Mouse (Mus musculus) limb, embryonic 14.5 days (tissue): ENCODE results near the gene Nlgn2. TPM values are rescaled to one million over a fixed set of nuclear protein-coding genes. Genes with fewer than 3 reads are reported as not detected.
A peak's percentile ranks its signal among the peaks of the same experiment; 100 is the strongest.

ENCODE experiments used
- ATAC-seq: fragments of 200-750 bp; cut with Nextera tagmentation; 2 replicates; pipeline ENCODE4 v1.8.0; 2017; ENCODE audit warnings: low read depth, moderate number of reproducible peaks, moderate TSS enrichment; ENCODE audit not compliant: low FRiP score
- DNase-seq: peaks from one replicate; pipeline ENCODE4 v3.0.0-alpha.2; 2015; ENCODE audit warnings: low spot score
- H3K27ac ChIP-seq: fragments of 300-500 bp; sonication (generic); replicated peaks from 2 replicates; pipeline ENCODE4 v1.5.1; 2014; ENCODE audit warnings: low read depth, mild to moderate bottlenecking, low read length, moderate library complexity, mixed read lengths
- H3K27me3 ChIP-seq: fragments of 300-500 bp; sonication (generic); 2 replicates; pipeline ENCODE4 v1.6.1; 2014; ENCODE audit warnings: low read length, mixed read lengths; ENCODE audit not compliant: control insufficient read depth, insufficient read depth
- H3K36me3 ChIP-seq: fragments of 300-500 bp; sonication (generic); 2 replicates; pipeline ENCODE4 v1.6.1; 2014; ENCODE audit warnings: mild to moderate bottlenecking, low read length, moderate library complexity, mixed read lengths; ENCODE audit not compliant: control insufficient read depth, insufficient read depth
- H3K4me1 ChIP-seq: fragments of 300-500 bp; sonication (generic); 2 replicates; pipeline ENCODE4 v1.6.1; 2014; ENCODE audit warnings: antibody characterized with exemption, low read length, mixed read lengths; ENCODE audit not compliant: control insufficient read depth, insufficient read depth
- H3K4me2 ChIP-seq: fragments of 300-500 bp; sonication (generic); replicated peaks from 2 replicates; pipeline ENCODE4 v1.6.1; 2014; ENCODE audit warnings: low read depth, mild to moderate bottlenecking, low read length, moderate library complexity; ENCODE audit not compliant: severe bottlenecking
- H3K4me3 ChIP-seq: fragments of 300-500 bp; sonication (generic); replicated peaks from 2 replicates; pipeline ENCODE4 v1.5.1; 2014; ENCODE audit warnings: low read length
- H3K9ac ChIP-seq: fragments of 300-500 bp; sonication (generic); 2 replicates; pipeline ENCODE4 v1.6.1; 2014; ENCODE audit warnings: mild to moderate bottlenecking, low read depth, low read length, moderate library complexity; ENCODE audit not compliant: severe bottlenecking
- H3K9me3 ChIP-seq: fragments of 300-500 bp; sonication (generic); 2 replicates; pipeline ENCODE4 v1.6.1; 2016; ENCODE audit warnings: low read length; ENCODE audit not compliant: control insufficient read depth
- POLR2A ChIP-seq: fragments of 200-500 bp; IDR thresholded peaks from 2 replicates; pipeline ENCODE4 v1.8.0; 2012; ENCODE audit warnings: inconsistent platforms, mild to moderate bottlenecking, moderate library complexity, borderline replicate concordance; ENCODE audit not compliant: insufficient read depth, insufficient read length; ENCODE audit errors: extremely low read depth
- WGBS: fragments of 180-500 bp; shearing (Covaris S2); extraction: QIAGEN DNeasy Blood & Tissue Kit; methylation state at CpG from one replicate; pipeline ENCODE4 v1.1.7; 2014; 5-methylcytosine and 5-hydroxymethylcytosine counted together
- polyA plus RNA-seq, 2 experiments: library from polyadenylated mRNA; depleted of rRNA in 1 of 2; stranded (reverse) in 1 of 2; unstranded in 1 of 2; fragments of >200 nt; fragmentation: Nextera tagmentation in 1 of 2; extraction: Ambion mirVana in 1 of 2; gene quantifications; 2 replicates each; pipeline versions ENCODE4 v1.2.1 to v1.2.3; 2012 to 2014

Gene Nlgn2
- polyA plus RNA-seq, 2 experiments, result 11.1 to 96.0 TPM

DNA sequence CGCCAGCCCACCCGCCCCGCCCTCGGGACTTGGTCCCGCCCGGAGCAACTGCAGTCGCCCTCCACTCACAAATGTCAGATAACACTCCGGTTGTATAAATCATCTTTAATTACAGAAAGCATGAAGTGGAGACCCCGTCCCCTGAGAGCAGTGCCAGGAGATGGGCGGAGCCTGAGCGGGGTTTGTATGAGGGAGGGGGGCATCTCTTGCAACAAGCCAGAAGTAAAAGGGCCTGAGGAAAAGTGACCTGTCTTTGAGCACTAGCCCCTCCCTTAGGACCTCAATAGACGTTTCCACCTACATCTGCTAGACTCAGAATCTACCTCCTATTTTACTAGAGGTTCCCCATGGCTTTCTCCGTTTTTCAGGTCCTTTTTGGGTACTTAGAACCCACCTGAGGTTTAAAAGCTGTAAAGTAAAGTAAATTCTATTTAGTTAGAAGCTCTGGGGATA lies 41.6 kb downstream of the Nlgn2 start:
- H3K27me3 ChIP-seq, result no peaks in the 10 kb centered on the region
- DNase-seq (no peak), ATAC-seq (no peak)
- H3K4me3 ChIP-seq, result peak overlapping the region; percentile 48
- peak overlapping the region; percentile 52; the same call in 1 of the 2 replicates for H3K9ac ChIP-seq
- H3K4me1 ChIP-seq, result peaks cover 16% of the 10 kb centered on the region
- no peaks in the 10 kb centered on the region for H3K36me3 ChIP-seq
- H3K4me2 ChIP-seq, result peak overlapping the region; percentile 91
- no peak for TF ChIP-seq POLR2A
- 2% methylated on average over 13 of the region's 13 CpGs for WGBS
- no peak overlapping the region for H3K27ac ChIP-seq
- H3K9me3 ChIP-seq, result no peaks in the 10 kb centered on the region

GRCm38 (mm10) chr11:69795168-69795982 lies 42.2 kb downstream of the Nlgn2 start, which contains the start of gene Chrnb1:
TSS of gene Chrnb1 (minus strand) at chr11:69795943.
- Histone ChIP-seq H3K27ac (peak within 1 kb of the TSS; percentile 52; the same call in 1 of the 2 replicates), H3K9me3 (no peaks in the 10 kb centered on the region), H3K4me2 (peak within 1 kb of the TSS; percentile 91), H3K4me3 (peak within 1 kb of the TSS; percentile 48), H3K9ac (peak within 1 kb of the TSS; percentile 52), H3K4me1 (peaks cover 13% of the 10 kb centered on the region), H3K36me3 (no peaks in the 10 kb centered on the region), H3K27me3 (no peaks in the 10 kb centered on the region)
- ATAC-seq (peak; percentile 94), DNase-seq (peak; percentile 97)
- 0 out of 2 replicates have a peak, but pooled peaks have one; percentile 27 for TF ChIP-seq POLR2A
- 2% methylated on average over 52 of the region's 52 CpGs for WGBS

- Histone ChIP-seq H3K4me2 (no peak overlapping the region), H3K36me3 (no peaks in the 10 kb centered on the region), H3K4me1 (peaks cover 4% of the 10 kb centered on the region), H3K27ac (no peak overlapping the region), H3K27me3 (no peaks in the 10 kb centered on the region), H3K4me3 (no peak overlapping the region), H3K9me3 (no peaks in the 10 kb centered on the region), H3K9ac (no peak overlapping the region)
- DNase-seq, result no peak
- 61% methylated on average over 5 of the region's 5 CpGs for WGBS
- TF ChIP-seq POLR2A, result no peak
- ATAC-seq, result no peak
These were observed 44.2 kb downstream of the Nlgn2 start for GRCm38 (mm10) chr11:69793429-69793828.

GRCm38 (mm10) chr11:69791420-69791819 lies 46.2 kb downstream of the Nlgn2 start:
- Histone ChIP-seq H3K4me2 (no peak overlapping the region), H3K27ac (no peak overlapping the region), H3K36me3 (no peaks in the 10 kb centered on the region), H3K9me3 (no peaks in the 10 kb centered on the region), H3K9ac (no peak overlapping the region), H3K27me3 (no peaks in the 10 kb centered on the region), H3K4me3 (no peak overlapping the region), H3K4me1 (peaks cover 4% of the 10 kb centered on the region)
- no peak for TF ChIP-seq POLR2A
- ATAC-seq, result no peak
- DNase-seq, result no peak
- 66% methylated on average over 5 of the region's 5 CpGs for WGBS

- no peak overlapping the region for H3K4me2 ChIP-seq
- no peaks in the 10 kb centered on the region for H3K36me3 ChIP-seq
- no peak for DNase-seq
- H3K27me3 ChIP-seq, result no peaks in the 10 kb centered on the region
- H3K4me1 ChIP-seq, result no peaks in the 10 kb centered on the region
- WGBS, result 65% methylated on average over 5 of the region's 5 CpGs
- no peak for TF ChIP-seq POLR2A
- H3K9ac ChIP-seq, result no peak overlapping the region
- no peaks in the 10 kb centered on the region for H3K9me3 ChIP-seq
- H3K4me3 ChIP-seq, result no peak overlapping the region
- H3K27ac ChIP-seq, result no peak overlapping the region
- no peak for ATAC-seq
These were observed 48.2 kb downstream of the Nlgn2 start for GRCm38 (mm10) chr11:69789431-69789830.
